Mouse (Mus musculus) spleen, adult 2 months (tissue): Measurements from ENCODE around the gene Slit1.

Source experiments
- CTCF ChIP-seq: fragments of 200-500 bp; IDR thresholded peaks from 2 replicates; pipeline ENCODE4 v1.5.1; 2011; ENCODE audit warnings: mild to moderate bottlenecking, inconsistent platforms; ENCODE audit not compliant: insufficient read depth, insufficient read length, insufficient replicate concordance; ENCODE audit errors: extremely low read depth
- POLR2A ChIP-seq: fragments of 200-500 bp; IDR thresholded peaks from 2 replicates; pipeline ENCODE4 v1.6.1; 2011; ENCODE audit warnings: low read depth, low read length, inconsistent platforms

DNA sequence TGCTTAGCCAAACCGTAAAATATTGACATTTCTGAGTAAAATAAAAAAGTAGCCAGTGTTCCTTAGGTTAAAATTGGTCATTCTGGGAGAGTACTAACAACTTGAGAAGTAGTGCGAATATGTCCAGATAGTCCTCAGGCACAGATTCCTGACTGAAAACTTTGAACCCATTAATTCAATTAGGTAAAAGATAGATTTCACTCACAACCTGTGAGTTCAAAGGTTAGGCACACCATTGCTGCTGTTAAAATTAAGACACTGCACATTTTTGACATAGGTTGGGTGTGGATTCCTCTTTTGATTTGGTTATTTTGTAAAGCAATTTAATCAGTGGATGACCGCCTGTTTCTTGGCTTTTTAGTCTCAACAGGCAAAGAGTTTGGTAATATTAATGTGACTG lies 182.6 kb downstream of the Slit1 start:
- TF ChIP-seq POLR2A (no peak), CTCF (no peak)
